Mouse (Mus musculus): ENCODE data around the gene Tmem248. TPM values are rescaled to one million over a fixed set of nuclear protein-coding genes. Genes with fewer than 3 reads are reported as not detected.
"Not testable (repeated sequence)": the region's sequence is repeated elsewhere in the genome, so short reads cannot be mapped to it uniquely, and the experiment has no call there.

Tmem248 gene
- polyA plus RNA-seq, 2 experiments from 2014 or later = 10.7 to 15.0 TPM

DNA sequence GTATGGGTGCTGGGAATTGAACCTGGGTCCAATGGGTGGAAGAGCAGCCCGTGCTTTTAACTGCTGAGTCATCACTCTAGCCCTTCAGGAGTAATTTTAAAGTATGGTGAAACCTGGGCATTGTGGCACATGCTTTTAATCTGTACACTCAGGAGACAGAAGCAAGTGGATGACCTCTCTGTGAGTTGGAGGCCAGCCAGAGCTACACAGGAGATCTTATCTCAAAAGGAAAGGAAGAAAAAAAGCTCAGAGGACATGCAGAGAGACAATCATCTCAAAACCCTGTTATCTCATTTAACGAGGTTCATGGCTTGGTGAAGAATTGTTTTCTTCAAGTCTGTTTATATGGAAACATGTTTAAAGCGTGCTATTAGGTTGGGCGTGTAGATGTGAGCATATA, 12.9 kb upstream of the Tmem248 start:
- ATAC-seq = peak; percentile 53

DNA sequence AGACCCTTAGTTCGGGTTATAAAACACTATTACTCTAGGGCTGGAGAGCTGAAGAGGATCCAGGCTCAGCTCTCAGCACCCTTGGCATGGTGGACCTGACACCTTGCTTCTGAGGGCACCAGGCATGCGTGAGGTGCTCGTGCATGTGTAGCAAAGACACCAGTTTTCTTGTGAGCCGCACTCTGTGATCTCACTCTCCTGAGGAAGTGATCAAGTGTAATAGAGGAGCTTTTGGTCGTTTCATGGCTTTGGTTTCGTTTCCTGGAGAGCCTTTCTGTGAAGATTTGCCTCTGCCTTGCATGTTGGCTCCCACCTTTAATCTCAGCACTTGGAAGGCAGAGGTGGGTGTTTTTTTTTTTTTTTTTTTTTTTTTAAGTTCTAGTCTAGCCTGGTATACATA, 12.3 kb upstream of the Tmem248 start:
- peak; percentile 79 for ATAC-seq

DNA sequence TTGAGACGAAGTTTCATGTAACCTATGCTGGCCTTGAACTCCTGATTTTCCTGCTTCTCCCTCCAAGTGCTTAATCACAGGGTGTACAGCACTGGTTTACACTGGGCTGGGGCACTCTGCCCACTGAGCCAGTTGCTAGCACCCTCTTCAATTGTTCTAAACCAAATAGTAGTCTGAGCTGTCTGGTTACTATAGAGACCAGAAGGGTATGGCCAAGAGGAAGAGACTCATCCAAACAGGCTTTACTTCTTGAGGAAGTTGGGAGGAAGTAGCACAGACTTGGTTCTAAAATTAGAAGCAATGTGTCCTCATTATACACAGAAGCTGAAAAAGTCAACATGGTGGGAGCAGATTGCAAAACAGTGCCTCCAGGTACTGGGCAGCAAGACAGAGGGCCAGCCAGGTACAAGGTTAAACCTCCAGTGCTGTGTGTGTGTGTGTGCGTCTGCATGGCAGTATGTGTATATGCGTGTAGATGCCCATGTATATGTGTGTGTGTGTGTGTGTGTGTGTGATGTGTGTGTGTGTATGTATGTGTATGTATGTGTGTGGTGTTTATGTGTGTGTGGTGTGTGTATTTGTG, 11.3 kb upstream of the Tmem248 start:
- no peak for ATAC-seq

DNA sequence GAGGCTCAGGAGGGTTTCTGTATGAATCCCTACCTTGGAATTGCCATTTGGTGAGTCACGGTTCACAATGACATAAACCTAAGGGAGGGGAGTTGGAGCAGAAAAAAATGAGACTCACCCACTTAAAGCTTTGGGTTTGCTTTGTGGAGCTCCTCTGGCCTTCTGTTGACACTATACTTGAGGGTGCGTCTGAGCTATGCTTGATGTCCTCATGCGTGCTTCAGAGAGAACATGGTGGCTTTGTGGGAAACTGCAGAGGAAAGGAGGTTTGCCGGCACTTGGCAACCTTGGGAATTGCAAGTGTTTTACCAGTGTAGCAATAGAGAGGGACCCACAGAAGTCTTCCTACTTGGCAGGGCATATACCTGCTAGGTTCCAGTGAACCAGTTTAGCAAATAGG, 9.6 kb upstream of the Tmem248 start:
- ATAC-seq = no peak

GRCm38 (mm10) chr5:130212956-130213355, 3.9 kb upstream of the Tmem248 start:
- ATAC-seq = no peak

GRCm38 (mm10) chr5:130217406-130217805, 525 bp downstream of the Tmem248 start:
- no peak for ATAC-seq

DNA sequence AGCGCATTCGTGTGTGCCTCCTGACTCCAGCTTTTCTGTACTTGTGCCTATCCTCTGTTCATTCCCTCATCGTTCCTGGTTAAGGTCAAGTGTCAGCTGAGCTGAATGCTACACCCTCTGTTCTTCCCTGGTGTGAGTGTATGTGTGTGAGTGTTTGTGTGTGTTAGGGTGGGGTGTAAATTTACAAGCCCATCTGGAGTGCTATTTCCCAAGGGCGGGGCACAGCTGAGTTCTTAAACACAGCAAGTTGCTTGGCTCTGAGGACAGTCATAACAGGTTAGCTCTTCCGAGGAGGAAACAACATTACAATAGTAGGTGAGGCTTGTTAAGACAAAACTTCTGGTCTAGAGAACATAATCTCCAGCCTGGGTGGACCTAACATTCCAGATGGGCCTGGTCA, 1.5 kb downstream of the Tmem248 start:
- ATAC-seq = no peak

GRCm38 (mm10) chr5:130221316-130221715, 4.4 kb downstream of the Tmem248 start:
- no peak for ATAC-seq

GRCm38 (mm10) chr5:130221760-130222145, 4.9 kb downstream of the Tmem248 start:
- peak; percentile 24 for ATAC-seq

GRCm38 (mm10) chr5:130222146-130223004, 5.5 kb downstream of the Tmem248 start:
- ATAC-seq = peak; percentile 92

DNA sequence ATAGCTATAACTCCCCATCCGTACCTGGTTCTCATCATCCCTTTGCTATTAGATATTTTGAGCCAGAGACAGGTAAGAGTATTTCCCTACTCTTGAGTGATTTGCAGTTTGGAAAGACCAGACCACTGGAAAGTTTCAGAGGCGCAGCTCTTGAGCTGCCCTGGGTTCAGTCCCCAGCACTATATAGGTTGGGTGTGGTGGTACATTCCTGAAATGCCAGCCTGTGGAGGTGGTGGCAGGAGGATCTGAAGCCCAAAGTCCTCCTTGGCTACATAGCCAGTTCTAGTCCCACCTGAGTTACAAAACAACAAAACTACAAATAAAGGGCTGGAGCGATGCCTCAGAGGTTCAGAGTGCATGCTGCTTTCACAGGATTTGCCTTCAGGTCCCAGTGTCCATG, 9.9 kb downstream of the Tmem248 start:
- no peak for ATAC-seq

GRCm38 (mm10) chr5:130228120-130228519, 11.2 kb downstream of the Tmem248 start:
- ATAC-seq = no peak

DNA sequence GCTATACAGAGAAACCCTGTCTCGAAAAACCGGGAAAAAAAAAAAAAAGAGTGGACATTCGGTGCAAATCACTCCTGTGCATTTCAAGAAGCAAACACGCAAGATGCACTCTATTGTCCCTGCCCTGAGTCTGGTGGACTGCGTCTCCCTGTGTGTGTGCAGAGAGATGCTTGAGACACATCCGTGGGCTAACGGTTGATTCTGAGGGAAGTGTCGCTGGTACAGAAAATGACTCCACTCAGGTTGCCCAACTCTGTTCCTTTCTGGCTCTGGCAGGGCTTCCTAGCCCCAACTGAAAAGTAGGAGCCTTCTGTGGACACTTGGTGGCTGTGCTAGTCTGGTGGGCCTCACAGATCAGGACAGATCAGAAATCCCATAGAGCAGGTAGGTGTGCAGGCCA, 19.4 kb downstream of the Tmem248 start:
- no peak for ATAC-seq

DNA sequence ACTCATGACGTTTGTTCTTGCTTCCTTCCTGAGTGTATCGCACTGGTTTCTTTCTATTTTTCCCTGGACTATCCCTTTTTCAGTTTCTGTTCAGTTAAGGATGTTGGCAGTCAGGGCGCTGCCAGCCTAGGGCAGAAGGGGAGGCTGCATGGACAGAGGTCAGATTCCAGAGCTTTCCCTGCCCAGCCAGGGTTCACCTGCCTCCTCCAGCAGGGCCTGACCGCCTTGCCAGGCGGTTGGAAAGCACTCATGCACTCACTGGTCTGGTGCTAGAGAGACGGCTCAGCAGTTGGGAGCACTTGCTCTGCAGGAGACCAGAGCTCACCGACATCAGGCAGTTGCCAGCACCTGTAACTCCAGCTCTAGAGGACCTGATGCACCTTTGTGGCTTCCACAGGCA, 22.4 kb downstream of the Tmem248 start:
- ATAC-seq = no peak

- ATAC-seq = no peak
Measured at GRCm38 (mm10) chr5:130239856-130240255, 23.0 kb downstream of the Tmem248 start.

DNA sequence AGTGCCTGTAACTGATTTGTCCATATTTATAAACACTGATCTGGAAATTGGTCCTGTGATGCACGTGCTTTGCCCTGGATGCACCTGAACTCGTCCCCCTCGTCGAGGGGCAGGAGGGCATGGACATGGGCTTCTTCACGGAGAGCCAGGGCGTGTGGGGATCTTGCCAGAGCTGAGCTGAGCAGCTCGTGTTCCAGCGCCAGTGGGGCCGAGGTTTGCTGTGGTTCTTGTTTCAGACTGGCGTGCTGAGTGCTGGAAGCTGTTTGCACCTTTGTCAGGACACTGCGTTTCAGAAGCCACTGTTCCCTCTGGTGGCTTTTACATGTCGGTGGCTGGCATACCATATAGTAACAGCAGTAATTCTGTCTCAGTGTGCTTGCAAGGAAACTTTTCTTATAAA, 24.5 kb downstream of the Tmem248 start:
- no peak for ATAC-seq

GRCm38 (mm10) chr5:130247823-130248222, 30.9 kb downstream of the Tmem248 start:
- no peak for ATAC-seq

DNA sequence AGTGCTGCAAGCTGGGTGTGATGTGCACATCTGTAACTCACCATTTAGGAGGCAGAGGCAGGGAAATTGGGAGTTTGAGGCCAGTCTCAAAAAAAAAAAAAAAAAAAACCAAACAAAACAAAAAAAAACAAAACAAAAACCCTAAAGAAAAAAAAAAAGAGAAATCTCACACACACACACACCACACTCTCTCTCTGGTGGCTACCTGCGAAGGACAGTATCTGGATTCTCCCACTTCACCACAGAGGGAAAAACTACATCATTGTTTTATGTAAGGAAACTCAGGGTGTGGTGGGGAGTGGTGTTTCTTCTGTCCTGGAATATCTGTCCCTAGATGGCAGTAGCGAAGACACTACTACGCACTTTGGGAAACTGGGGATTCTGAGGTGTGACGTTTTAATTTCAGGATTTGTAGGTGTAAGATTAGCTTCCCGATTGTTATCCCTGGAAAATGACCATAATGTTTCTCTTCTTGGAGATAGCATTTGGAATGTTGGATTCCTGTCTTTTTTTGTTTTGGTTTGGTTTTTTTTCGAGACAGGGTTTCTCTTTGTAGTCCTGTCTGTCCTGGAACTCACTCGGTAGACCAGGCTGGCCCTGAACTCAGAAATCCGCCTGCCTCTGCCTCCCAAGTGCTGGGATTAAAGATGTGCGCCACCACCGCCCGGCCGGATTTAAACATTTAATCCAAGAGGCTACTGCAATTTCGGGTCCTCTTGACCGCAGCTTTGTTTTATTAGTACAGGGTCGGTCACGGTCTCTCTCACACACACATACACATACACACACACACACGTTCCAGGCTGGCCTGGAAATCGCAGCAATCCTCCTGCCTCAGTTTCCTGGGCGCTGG, 37.5 kb downstream of the Tmem248 start:
- ATAC-seq = no peak

DNA sequence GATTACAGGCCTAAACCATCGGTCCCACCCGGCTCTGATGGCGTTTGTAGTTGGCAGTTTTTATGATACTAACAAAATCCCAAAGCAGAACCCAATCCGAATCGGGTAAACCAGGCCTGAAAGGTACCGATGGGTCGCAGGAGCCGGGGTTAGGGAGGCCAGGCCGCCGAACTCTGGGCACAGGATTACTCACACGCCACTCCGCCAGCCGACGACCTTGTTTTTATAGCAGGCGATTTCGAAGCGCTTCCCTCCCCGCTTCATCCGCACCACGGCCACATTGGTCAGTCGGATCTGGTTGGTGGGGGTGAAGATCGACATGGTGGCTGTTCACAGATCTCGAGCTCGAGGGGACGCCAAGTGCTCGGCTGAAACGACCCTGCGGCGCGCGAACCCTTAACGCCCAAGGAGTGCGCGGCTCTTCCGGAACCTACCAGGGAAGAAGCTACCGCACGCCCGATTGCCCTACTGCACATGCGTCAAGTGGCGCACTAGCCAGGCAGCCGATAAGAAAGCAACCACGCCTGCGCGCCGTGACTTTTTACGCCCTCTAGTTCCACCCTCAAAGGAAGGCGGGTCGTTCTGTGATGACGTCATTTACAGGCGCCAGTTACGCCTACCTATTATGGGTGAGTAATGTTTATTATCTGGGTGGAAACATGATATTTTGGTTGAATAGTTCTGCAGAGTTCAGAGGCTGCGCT, 38.3 kb downstream of the Tmem248 start, which contains the start of the genes Sbds and Tyw1:
Sbds (minus strand) TSS at position 514 of the 704 bp plus-strand sequence.
Tyw1 (plus strand) TSS at position 603 of the 704 bp plus-strand sequence.
- peak; percentile 74 for ATAC-seq

GRCm38 (mm10) chr5:130255799-130256525, 39.1 kb downstream of the Tmem248 start:
- not testable (repeated sequence) for ATAC-seq

DNA sequence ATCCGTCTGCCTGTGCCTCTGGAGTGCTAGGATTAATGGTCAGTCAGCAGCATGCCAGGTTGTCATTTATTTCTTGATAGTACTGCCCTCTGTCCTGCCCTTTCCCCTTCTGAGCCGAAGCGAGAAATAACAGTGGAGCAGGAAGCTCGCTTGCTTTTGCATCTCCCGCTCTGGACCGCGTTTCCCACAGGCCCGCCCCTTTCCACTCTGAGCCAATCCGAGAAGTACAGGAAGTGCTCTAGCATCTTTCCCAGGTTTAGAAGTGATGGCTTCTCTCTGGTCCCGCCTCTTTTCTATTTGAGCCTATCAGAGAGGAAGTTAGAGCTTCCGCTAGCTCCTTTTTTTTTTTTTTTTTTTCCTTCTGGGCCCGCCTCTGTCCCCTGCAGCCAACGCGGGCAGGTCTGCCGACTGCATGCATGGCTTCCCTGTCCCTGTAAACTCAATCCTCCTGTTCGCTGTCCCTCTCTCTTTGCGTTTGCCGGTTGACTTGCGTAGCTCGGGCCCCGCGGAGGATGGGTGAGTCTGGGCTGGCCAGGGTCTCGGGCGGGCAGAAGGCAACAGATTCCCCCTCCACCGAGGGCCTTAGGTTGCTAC, 39.9 kb downstream of the Tmem248 start:
- ATAC-seq = peak; percentile 87
